Mouse (Mus musculus): ENCODE data around the gene Kcnh2.

DNA sequence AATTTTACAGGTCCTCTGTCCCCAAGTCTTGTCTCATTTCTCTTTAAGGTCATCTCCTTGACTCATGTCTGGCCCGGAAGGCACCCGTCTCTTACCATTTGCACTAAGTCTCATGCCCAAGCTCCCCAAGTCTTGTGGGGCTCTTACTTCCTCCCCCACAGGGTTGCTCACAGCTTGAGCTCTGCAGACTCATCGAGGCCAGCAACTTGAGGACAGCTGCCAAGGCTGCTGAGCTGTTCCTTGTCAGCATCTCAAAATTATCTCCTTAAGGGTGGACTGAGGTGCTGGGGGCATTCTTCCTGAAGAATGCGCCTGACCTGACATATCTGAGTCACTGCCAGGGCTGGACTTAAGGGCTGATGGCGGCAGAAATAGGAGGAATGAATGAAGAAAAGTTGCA is 68.2 kb downstream of the Kcnh2 start:
- TF ChIP-seq CTCF (IDR thresholded peaks at IDR 0.05) (no peak), POLR2A (IDR thresholded peaks at IDR 0.05; ENCODE audit: insufficient read depth, low read depth, low read length) (no peak), EP300 (IDR thresholded peaks at IDR 0.05; ENCODE audit: insufficient read depth, low read depth, low read length) (no peak)
